17 mouse cellular contexts compared by ENCODE assay signal in the genomic region with DNA sequence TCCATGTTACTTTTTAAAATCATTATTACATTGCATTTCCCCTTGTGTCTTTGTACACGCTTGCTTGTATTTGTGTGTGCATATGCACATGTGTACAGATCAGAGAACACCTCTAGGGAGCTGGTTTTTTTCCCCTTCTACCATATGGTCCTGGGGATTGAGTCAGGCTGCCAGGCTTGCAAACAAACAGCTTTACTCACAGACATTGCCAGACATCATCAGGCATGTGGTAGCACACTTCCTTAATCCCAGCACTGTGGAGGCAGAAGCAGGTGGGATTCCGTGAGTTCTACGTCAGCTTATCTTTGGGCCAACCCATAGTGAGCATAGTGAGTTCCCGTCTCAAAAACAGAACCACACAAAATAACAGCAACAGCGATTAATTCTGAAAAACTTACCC. TPM values are rescaled to one million over a fixed set of nuclear protein-coding genes. Genes with fewer than 3 reads are reported as not detected.
"Had no signal": no experiment of that assay in that cellular context is flagged by ENCODE, and none has a peak within 500 bp of the region (broad histone marks: within the 10 kb centered on the region; RNA-seq: fewer than 3 reads in every experiment).

No protein-coding gene starts in this region.

- ATAC-seq: liver, postnatal 0 days; midbrain, embryonic 13.5 days; midbrain, embryonic 15.5 days had no signal

- H3K27me3 ChIP-seq: lung, embryonic 15.5 days; megakaryocyte, embryonic 14.5 days; midbrain, embryonic 13.5 days; midbrain, embryonic 15.5 days; neural tube, embryonic 12.5 days; stomach, embryonic 15.5 days had no signal

- H3K9me3 ChIP-seq: lung, embryonic 15.5 days; megakaryocyte, embryonic 14.5 days; midbrain, embryonic 13.5 days; midbrain, embryonic 15.5 days; neural tube, embryonic 12.5 days; stomach, embryonic 15.5 days had no signal

- H3K36me3 ChIP-seq: midbrain, embryonic 15.5 days had no signal

- H3K4me3 ChIP-seq: lung, embryonic 15.5 days; midbrain, embryonic 13.5 days; midbrain, embryonic 15.5 days; neural tube, embryonic 12.5 days; stomach, embryonic 15.5 days had no signal

- H3K4me1 ChIP-seq: stomach, embryonic 15.5 days had no signal

- H3K27ac ChIP-seq: lung, embryonic 15.5 days; macrophage; midbrain, embryonic 13.5 days; midbrain, embryonic 15.5 days; neural tube, embryonic 12.5 days; stomach, embryonic 15.5 days; stomach, postnatal 0 days had no signal

- DNase-seq: liver, postnatal 0 days; lung, adult 2 months; lung, postnatal 10 days; lung, postnatal 36 days; right cerebral cortex, postnatal 14 days; thymus, adult 2 months; thymus, postnatal 25 days; thymus, postnatal 4 days had no signal

- H3K9ac ChIP-seq: liver, postnatal 0 days; lung, embryonic 15.5 days; midbrain, embryonic 13.5 days; midbrain, embryonic 15.5 days; neural tube, embryonic 12.5 days; stomach, embryonic 15.5 days had no signal

- H3K4me2 ChIP-seq: lung, embryonic 15.5 days; midbrain, embryonic 11.5 days; midbrain, embryonic 13.5 days; midbrain, embryonic 15.5 days; neural tube, embryonic 12.5 days; stomach, embryonic 15.5 days had no signal

RNA-seq across cellular contexts. Expression of gene Tcp11, which starts 33.4 kb away (rescaled TPM):
- polyA plus RNA-seq: macrophage had no signal
